ENCODE assay signal across 26 mouse cellular contexts in the genomic region with DNA sequence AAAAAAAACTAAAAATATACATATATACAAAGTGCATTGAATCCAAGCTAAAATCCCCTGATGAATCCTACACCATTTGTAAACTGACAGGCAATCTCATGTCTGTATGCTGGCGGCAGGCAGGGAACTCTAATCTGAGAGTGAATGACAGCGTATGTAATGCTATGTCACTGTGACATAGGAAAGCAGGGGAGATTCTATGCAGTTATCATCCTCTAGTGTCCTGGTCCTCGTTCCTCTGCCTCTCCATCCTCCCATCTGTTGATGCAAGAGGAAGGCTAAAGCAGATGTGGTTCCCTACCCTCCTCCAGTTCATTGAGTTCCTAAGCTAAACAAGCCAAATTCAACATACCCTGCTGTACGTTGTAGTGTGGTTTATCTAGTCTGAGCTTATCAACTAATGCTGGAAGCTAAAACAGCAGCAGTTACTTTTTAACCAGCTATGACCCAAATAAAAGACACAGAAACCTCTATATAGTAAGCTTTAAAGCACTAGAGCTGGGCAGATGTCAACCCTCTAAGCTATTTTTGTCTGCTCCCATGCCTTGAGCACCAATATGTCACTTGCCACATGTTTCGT. TPM values are rescaled to one million over a fixed set of nuclear protein-coding genes. Genes with fewer than 3 reads are reported as not detected.
DNase-seq lines count a peak whose midpoint lies in the region; ATAC-seq and TF ChIP-seq lines count a peak whose summit lies in the region.
"Had no signal": no experiment of that assay in that cellular context is flagged by ENCODE, and none has a peak within 500 bp of the region (broad histone marks: within the 10 kb centered on the region; RNA-seq: fewer than 3 reads in every experiment).

No protein-coding gene starts in this region.

- H3K4me2 ChIP-seq in liver, embryonic 11.5 days, result no peak overlapping the region
- no peak overlapping the region for H3K4me2 ChIP-seq in liver, embryonic 16.5 days (ENCODE audit: low read depth, low read length)
- H3K4me2 ChIP-seq: forebrain, embryonic 13.5 days; midbrain, embryonic 11.5 days; neural tube, embryonic 12.5 days had no signal

- peaks cover 0 to 14% of the 10 kb centered on the region in 2 experiments; a peak in 2 of 4 replicates for H3K36me3 ChIP-seq in MEL (ENCODE audit: control insufficient read depth in 1 of 2, insufficient read depth in 2 of 2, low read length in 2 of 2)
- H3K36me3 ChIP-seq in liver, embryonic 11.5 days (ENCODE audit: control insufficient read depth, insufficient read depth, low read length), result no peaks in the 10 kb centered on the region
- H3K36me3 ChIP-seq in liver, embryonic 16.5 days (ENCODE audit: control insufficient read depth, insufficient read depth), result no peaks in the 10 kb centered on the region
- H3K36me3 ChIP-seq: neural tube, embryonic 12.5 days had no signal

- peak overlapping the region; percentile 11 for H3K27ac ChIP-seq in MEL (ENCODE audit: control insufficient read depth, low read depth, low read length)
- no peak overlapping the region for H3K27ac ChIP-seq in liver, embryonic 11.5 days (ENCODE audit: low read depth, low read length)
- peak overlapping the region; percentile 47 for H3K27ac ChIP-seq in liver, embryonic 16.5 days (ENCODE audit: low read length)
- no peak overlapping the region for H3K27ac ChIP-seq in left cerebral cortex, adult 2 months
- H3K27ac ChIP-seq: forebrain, embryonic 13.5 days; kidney, postnatal 0 days; neural tube, embryonic 12.5 days had no signal

- peaks cover 21 to 26% of the 10 kb centered on the region in 2 experiments for H3K4me1 ChIP-seq in MEL (ENCODE audit: control insufficient read depth in 1 of 2, insufficient read depth in 2 of 2, low read length in 2 of 2)
- peaks cover 19% of the 10 kb centered on the region for H3K4me1 ChIP-seq in liver, embryonic 11.5 days (replicated peaks; ENCODE audit: control insufficient read depth, insufficient read depth, low read length)
- H3K4me1 ChIP-seq in liver, embryonic 16.5 days (ENCODE audit: control insufficient read depth, low read depth, low read length), result peaks cover 27% of the 10 kb centered on the region
- H3K4me1 ChIP-seq: forebrain, embryonic 13.5 days; neural tube, embryonic 12.5 days had no signal

- peak; percentile 68 to 73; a peak in 3 of 4 replicates for TF ChIP-seq EP300 in MEL (IDR thresholded peaks at IDR 0.05; ENCODE audit: low read depth in 1 of 2, low read length in 2 of 2)

- TF ChIP-seq POLR2A in MEL (IDR thresholded peaks at IDR 0.05; ENCODE audit: control insufficient read depth in 1 of 2, insufficient read depth in 1 of 2, low read depth in 1 of 2, low read length in 2 of 2, poor library complexity in 1 of 2), result no peak

- no peak for TF ChIP-seq CTCF in MEL (IDR thresholded peaks at IDR 0.05 in 2 of 3, conservative IDR thresholded peaks at IDR 0.05 in 1 of 3; ENCODE audit: control insufficient read depth in 1 of 3, insufficient read depth in 1 of 3, low read depth in 2 of 3, low read length in 3 of 3, poor library complexity in 1 of 3, severe bottlenecking in 1 of 3)
- TF ChIP-seq CTCF in left cerebral cortex, adult 2 months (IDR thresholded peaks at IDR 0.05), result no peak

- 40% methylated on average over 5 of the region's 5 CpGs for WGBS in liver, embryonic 11.5 days
- WGBS in liver, embryonic 16.5 days (ENCODE audit: insufficient replicate concordance), result 28% methylated on average over 5 of the region's 5 CpGs

- H3K27me3 ChIP-seq in MEL (ENCODE audit: control insufficient read depth in 1 of 2, insufficient read depth in 2 of 2, low read length in 2 of 2), result no peaks in the 10 kb centered on the region
- no peaks in the 10 kb centered on the region for H3K27me3 ChIP-seq in liver, embryonic 11.5 days (replicated peaks; ENCODE audit: control insufficient read depth, insufficient read depth, low read length)
- H3K27me3 ChIP-seq in liver, embryonic 16.5 days (ENCODE audit: control insufficient read depth, insufficient read depth, low read depth, low read length), result no peaks in the 10 kb centered on the region
- H3K27me3 ChIP-seq: forebrain, embryonic 13.5 days; neural tube, embryonic 12.5 days had no signal

- peak; percentile 56 for ATAC-seq in liver, embryonic 11.5 days (replicated peaks; ENCODE audit: low FRiP score)
- ATAC-seq in liver, embryonic 16.5 days (ENCODE audit: low read depth), result peak; percentile 80
- ATAC-seq: forebrain, embryonic 13.5 days; hindbrain, embryonic 16.5 days; midbrain, embryonic 16.5 days had no signal

- no peaks in the 10 kb centered on the region for H3K79me2 ChIP-seq in MEL (ENCODE audit: control insufficient read depth, insufficient read depth, low read length, poor library complexity)

- TF ChIP-seq RAD21 in MEL (IDR thresholded peaks at IDR 0.05; ENCODE audit: low read depth, low read length), result no peak

- no peaks in the 10 kb centered on the region for H3K9me3 ChIP-seq in MEL (replicated peaks; ENCODE audit: insufficient read depth, low read length)
- no peaks in the 10 kb centered on the region for H3K9me3 ChIP-seq in liver, embryonic 11.5 days (ENCODE audit: control insufficient read depth, low read length)
- H3K9me3 ChIP-seq in liver, embryonic 16.5 days (replicated peaks; ENCODE audit: control insufficient read depth, low read length), result no peaks in the 10 kb centered on the region
- H3K9me3 ChIP-seq: forebrain, embryonic 13.5 days; neural tube, embryonic 12.5 days had no signal

- H3K9ac ChIP-seq in MEL (ENCODE audit: control insufficient read depth, low read depth, low read length, poor library complexity, severe bottlenecking), result no peak overlapping the region
- H3K9ac ChIP-seq in liver, embryonic 11.5 days (ENCODE audit: low read depth, low read length), result no peak overlapping the region
- no peak overlapping the region for H3K9ac ChIP-seq in liver, embryonic 16.5 days (ENCODE audit: low read depth, low read length)
- H3K9ac ChIP-seq: forebrain, embryonic 13.5 days; neural tube, embryonic 12.5 days had no signal

- peak overlapping the region in 1 of 2 experiments; percentile 20; a peak in 2 of 4 replicates for H3K4me3 ChIP-seq in MEL (ENCODE audit: control insufficient read depth in 1 of 2, insufficient read depth in 1 of 2, low read depth in 2 of 2, low read length in 2 of 2)
- H3K4me3 ChIP-seq in liver, embryonic 11.5 days (ENCODE audit: low read depth, low read length), result no peak overlapping the region
- no peak overlapping the region for H3K4me3 ChIP-seq in liver, embryonic 16.5 days (ENCODE audit: low read depth, low read length)
- H3K4me3 ChIP-seq in left cerebral cortex, adult 2 months, result no peak overlapping the region
- H3K4me3 ChIP-seq: forebrain, embryonic 13.5 days; myocyte; neural tube, embryonic 12.5 days had no signal

- peak; percentile 66 for DNase-seq in MEL (ENCODE audit: low read depth, low spot score)
- DNase-seq in c-Kit-positive CD71-positive TER-119-positive erythroid progenitor cells, embryonic 14.5 days (ENCODE audit: low spot score), result peak; percentile 52
- DNase-seq in liver, embryonic 11.5 days (ENCODE audit: low spot score), result no peak
- DNase-seq in left cerebral cortex, adult 2 months (ENCODE audit: extremely low spot score in 1 of 2, low spot score in 2 of 2), result no peak
- DNase-seq in left cerebral cortex, postnatal 25 days (ENCODE audit: low spot score in 2 of 2), result no peak
- DNase-seq in thymus, adult 18-20 months, result no peak
- no peak for DNase-seq in testis, postnatal 10 days (ENCODE audit: low spot score)
- DNase-seq: adrenal gland, postnatal 36 days; cerebellum, adult 11 months; cerebellum, adult 9-11 months; gastrocnemius, postnatal 14 days; heart, postnatal 14 days; kidney, adult 8-10 months; kidney, postnatal 4 days; layer of hippocampus, postnatal 36 days; lung, postnatal 36 days; right cerebral cortex, postnatal 4 days; thymus, postnatal 14 days had no signal

- intact Hi-C loops in left cerebral cortex, adult 2 months (cut with DNase I), result no loop called here
- intact Hi-C loops in left cerebral cortex, postnatal 25 days (cut with DNase I), result no loop called here

TF ChIP-seq in MEL, 35 proteins besides CTCF, POLR2A, EP300 and RAD21:
- no peak for TF ChIP-seq JUND (IDR thresholded peaks at IDR 0.05; ENCODE audit: low read depth, low read length)
- TF ChIP-seq MYB (IDR thresholded peaks at IDR 0.05; ENCODE audit: low read depth, low read length), result 0 out of 2 replicates have a peak, but pooled peaks have one; percentile 12
- TF ChIP-seq GATA1 (IDR thresholded peaks at IDR 0.05; ENCODE audit: low read depth, low read length), result peak; percentile 68
- no peak for TF ChIP-seq TAL1 (IDR thresholded peaks at IDR 0.05; ENCODE audit: low read length)
- TF ChIP-seq ZC3H11A (IDR thresholded peaks at IDR 0.05; ENCODE audit: low read depth, low read length), result 0 out of 2 replicates have a peak, but pooled peaks have one; percentile 0
- no peak for TF ChIP-seq CHD1 (IDR thresholded peaks at IDR 0.05; ENCODE audit: low read depth, low read length)
- TF ChIP-seq ETS1 (IDR thresholded peaks at IDR 0.05; ENCODE audit: low read depth, low read length), result peak; percentile 56; the same call in 1 of the 2 replicates
- peak; percentile 42; the same call in 1 of the 2 replicates for TF ChIP-seq MXI1 (IDR thresholded peaks at IDR 0.05; ENCODE audit: low read depth, low read length)
- TF ChIP-seq MYC (IDR thresholded peaks at IDR 0.05; ENCODE audit: low read depth, low read length), result peak; percentile 64; the same call in 1 of the 2 replicates
- TF ChIP-seq TCF12 (IDR thresholded peaks at IDR 0.05; ENCODE audit: low read depth, low read length), result 0 out of 2 replicates have a peak, but pooled peaks have one; percentile 18
- TF ChIP-seq RCOR1 (IDR thresholded peaks at IDR 0.05; ENCODE audit: low read depth, low read length), result 0 out of 2 replicates have a peak, but pooled peaks have one; percentile 36

RNA-seq across cellular contexts. Expression of a gene that starts 55.5 kb away (rescaled TPM):
- 89.1 and 99.2 TPM in 2 replicates for total RNA-seq in MEL (2012; rRNA removed)
- 100 to 1,000 TPM in 1 of 2 experiments, 10 to 100 TPM in 1; 59.0 to 140 TPM for polyA plus RNA-seq in MEL (2012; ENCODE audit: insufficient read depth in 1 of 2, insufficient read length in 2 of 2, low read depth in 1 of 2, low replicate concordance in 2 of 2, missing spikeins in 1 of 2)
- 92.7 and 108 TPM in 2 replicates for polyA plus RNA-seq in liver, embryonic 11.5 days (2014; fragmentation: Nextera tagmentation; extraction: Ambion mirVana)
- polyA plus RNA-seq in liver, embryonic 16.5 days (2015; fragmentation: Nextera tagmentation; extraction: Ambion mirVana), result 31.4 and 31.7 TPM in 2 replicates
- total RNA-seq in left cerebral cortex, adult 2 months (2021), result 10 to 100 TPM; 60.7 to 61.0 TPM
- total RNA-seq in left cerebral cortex, postnatal 25 days (2021), result 10 to 100 TPM; 54.3 to 54.6 TPM

Comparison
In these comparisons a context has a peak if more than half of its experiments do, and no peak if none do; other contexts are left out.
1. H3K27ac ChIP-seq: peak in MEL (single experiment) and liver, embryonic 16.5 days (single experiment); none in liver, embryonic 11.5 days (single experiment) and left cerebral cortex, adult 2 months (single experiment).
2. DNase-seq: peak in MEL (single experiment) and c-Kit-positive CD71-positive TER-119-positive erythroid progenitor cells, embryonic 14.5 days (single experiment); none in liver, embryonic 11.5 days (single experiment), left cerebral cortex, adult 2 months (0 of 2), left cerebral cortex, postnatal 25 days (0 of 2), thymus, adult 18-20 months (0 of 2) and testis, postnatal 10 days (single experiment).